Mouse (Mus musculus): ENCODE measurements around the gene Ifitm1. TPM values are rescaled to one million over a fixed set of nuclear protein-coding genes. Genes with fewer than 3 reads are reported as not detected.

The Ifitm1 gene
- polyA plus RNA-seq, 1 experiment from 2014 or later = 91.5 TPM

- H3K4me2 ChIP-seq = peak overlapping the region; percentile 18; the same call in 1 of the 2 replicates
- no peak for ATAC-seq (ENCODE audit: insufficient number of reproducible peaks, insufficient read depth, low FRiP score, low TSS enrichment, low read depth)
- H3K27ac ChIP-seq = peak overlapping the region; percentile 19
- peak overlapping the region; percentile 11; the same call in 1 of the 2 replicates for H3K9ac ChIP-seq
- peaks cover 47% of the 10 kb centered on the region for H3K4me1 ChIP-seq
- no peak overlapping the region for H3K4me3 ChIP-seq
- no peaks in the 10 kb centered on the region for H3K9me3 ChIP-seq
- 37% methylated on average over 8 of the region's 8 CpGs for WGBS
- H3K36me3 ChIP-seq = peaks cover 57% of the 10 kb centered on the region
- no peaks in the 10 kb centered on the region for H3K27me3 ChIP-seq
These were observed 16.0 kb upstream of the Ifitm1 start for GRCm38 (mm10) chr7:140951051-140951450.

GRCm38 (mm10) chr7:140951765-140952164, 15.3 kb upstream of the Ifitm1 start:
- ATAC-seq (ENCODE audit: insufficient number of reproducible peaks, insufficient read depth, low FRiP score, low TSS enrichment, low read depth) = no peak
- H3K27me3 ChIP-seq = no peaks in the 10 kb centered on the region
- peaks cover 52% of the 10 kb centered on the region for H3K4me1 ChIP-seq
- peaks cover 50% of the 10 kb centered on the region for H3K36me3 ChIP-seq
- peak overlapping the region; percentile 18; the same call in 1 of the 2 replicates for H3K4me2 ChIP-seq
- no peaks in the 10 kb centered on the region for H3K9me3 ChIP-seq
- H3K27ac ChIP-seq = no peak overlapping the region
- H3K4me3 ChIP-seq = no peak overlapping the region
- WGBS = 53% methylated on average over 6 of the region's 6 CpGs
- no peak overlapping the region for H3K9ac ChIP-seq

- Histone ChIP-seq H3K4me2 (peak overlapping the region; percentile 92), H3K27ac (no peak overlapping the region; the same call in 1 of the 2 replicates), H3K4me3 (peak overlapping the region; percentile 0; the same call in 1 of the 2 replicates), H3K9me3 (no peaks in the 10 kb centered on the region), H3K9ac (no peak overlapping the region), H3K36me3 (peaks cover 43% of the 10 kb centered on the region), H3K27me3 (no peaks in the 10 kb centered on the region), H3K4me1 (peaks cover 56% of the 10 kb centered on the region)
- 71% methylated on average over 7 of the region's 7 CpGs for WGBS
- no peak for ATAC-seq (ENCODE audit: insufficient number of reproducible peaks, insufficient read depth, low FRiP score, low TSS enrichment, low read depth)
These were observed 14.6 kb upstream of the Ifitm1 start for GRCm38 (mm10) chr7:140952441-140952840.

GRCm38 (mm10) chr7:140953133-140953532, 13.9 kb upstream of the Ifitm1 start:
- no peak overlapping the region for H3K27ac ChIP-seq
- peaks cover 56% of the 10 kb centered on the region for H3K4me1 ChIP-seq
- H3K9ac ChIP-seq = peak overlapping the region; percentile 86
- 79% methylated on average over 11 of the region's 11 CpGs for WGBS
- peak overlapping the region; percentile 92 for H3K4me2 ChIP-seq
- ATAC-seq (ENCODE audit: insufficient number of reproducible peaks, insufficient read depth, low FRiP score, low TSS enrichment, low read depth) = no peak
- peak overlapping the region; percentile 0; the same call in 1 of the 2 replicates for H3K4me3 ChIP-seq
- H3K36me3 ChIP-seq = peaks cover 36% of the 10 kb centered on the region
- no peaks in the 10 kb centered on the region for H3K27me3 ChIP-seq
- no peaks in the 10 kb centered on the region for H3K9me3 ChIP-seq

GRCm38 (mm10) chr7:140953800-140954732, 13.0 kb upstream of the Ifitm1 start:
- peaks cover 27% of the 10 kb centered on the region for H3K36me3 ChIP-seq
- ATAC-seq (ENCODE audit: insufficient number of reproducible peaks, insufficient read depth, low FRiP score, low TSS enrichment, low read depth) = no peak
- H3K4me3 ChIP-seq = peak overlapping the region; percentile 70
- H3K4me2 ChIP-seq = peak overlapping the region; percentile 92
- peak overlapping the region; percentile 99 for H3K27ac ChIP-seq
- H3K9me3 ChIP-seq = no peaks in the 10 kb centered on the region
- WGBS = 54% methylated on average over 15 of the region's 15 CpGs
- H3K9ac ChIP-seq = peak overlapping the region; percentile 86
- H3K27me3 ChIP-seq = no peaks in the 10 kb centered on the region
- peaks cover 59% of the 10 kb centered on the region for H3K4me1 ChIP-seq

GRCm38 (mm10) chr7:140954733-140955071, 12.3 kb upstream of the Ifitm1 start:
- H3K4me2 ChIP-seq = peak overlapping the region; percentile 92
- peaks cover 21% of the 10 kb centered on the region for H3K36me3 ChIP-seq
- no peaks in the 10 kb centered on the region for H3K27me3 ChIP-seq
- H3K9ac ChIP-seq = peak overlapping the region; percentile 86
- peak overlapping the region; percentile 99 for H3K27ac ChIP-seq
- H3K4me1 ChIP-seq = peaks cover 64% of the 10 kb centered on the region
- no peaks in the 10 kb centered on the region for H3K9me3 ChIP-seq
- ATAC-seq (ENCODE audit: insufficient number of reproducible peaks, insufficient read depth, low FRiP score, low TSS enrichment, low read depth) = no peak
- WGBS = 8% methylated on average over 9 of the region's 9 CpGs
- H3K4me3 ChIP-seq = peak overlapping the region; percentile 70

GRCm38 (mm10) chr7:140955342-140955741, 11.7 kb upstream of the Ifitm1 start:
- Histone ChIP-seq H3K4me3 (peak overlapping the region; percentile 70), H3K36me3 (peaks cover 14% of the 10 kb centered on the region), H3K9me3 (no peaks in the 10 kb centered on the region), H3K27me3 (no peaks in the 10 kb centered on the region), H3K4me1 (peaks cover 60% of the 10 kb centered on the region), H3K4me2 (peak overlapping the region; percentile 92), H3K27ac (peak overlapping the region; percentile 99), H3K9ac (peak overlapping the region; percentile 86)
- 7% methylated on average over 17 of the region's 17 CpGs for WGBS
- peak; percentile 2; the same call in 1 of the 2 replicates for ATAC-seq (ENCODE audit: insufficient number of reproducible peaks, insufficient read depth, low FRiP score, low TSS enrichment, low read depth)

GRCm38 (mm10) chr7:140955758-140956555, 11.1 kb upstream of the Ifitm1 start, which contains the start of the genes Gm45717 and Ifitm2:
TSS of gene Gm45717 (minus strand) at chr7:140955937.
TSS of gene Ifitm2 (minus strand) at chr7:140955987.
- H3K4me3 ChIP-seq = peak within 1 kb of the TSS; percentile 70
- peak within 1 kb of the TSS; percentile 99 for H3K27ac ChIP-seq
- peak within 1 kb of the TSS; percentile 92 for H3K4me2 ChIP-seq
- 5% methylated on average over 11 of the region's 11 CpGs for WGBS
- peak; percentile 88 for ATAC-seq (ENCODE audit: insufficient number of reproducible peaks, insufficient read depth, low FRiP score, low TSS enrichment, low read depth)
- peaks cover 11% of the 10 kb centered on the region; the same call in 1 of the 2 replicates for H3K36me3 ChIP-seq
- no peaks in the 10 kb centered on the region for H3K9me3 ChIP-seq
- H3K4me1 ChIP-seq = peaks cover 54% of the 10 kb centered on the region
- no peaks in the 10 kb centered on the region for H3K27me3 ChIP-seq
- H3K9ac ChIP-seq = peak within 1 kb of the TSS; percentile 86

- Histone ChIP-seq H3K9ac (peak overlapping the region; percentile 86; the same call in 1 of the 2 replicates), H3K27ac (peak overlapping the region; percentile 99), H3K4me2 (peak overlapping the region; percentile 92), H3K4me1 (peaks cover 49% of the 10 kb centered on the region), H3K27me3 (no peaks in the 10 kb centered on the region), H3K4me3 (peak overlapping the region; percentile 70; the same call in 1 of the 2 replicates), H3K36me3 (peaks cover 11% of the 10 kb centered on the region; the same call in 1 of the 2 replicates), H3K9me3 (no peaks in the 10 kb centered on the region)
- 0 out of 2 replicates have a peak, but pooled peaks have one; percentile 2 for ATAC-seq (ENCODE audit: insufficient number of reproducible peaks, insufficient read depth, low FRiP score, low TSS enrichment, low read depth)
- 29% methylated on average over 6 of the region's 6 CpGs for WGBS
These were observed 10.5 kb upstream of the Ifitm1 start for GRCm38 (mm10) chr7:140956556-140956869.

- H3K36me3 ChIP-seq = no peaks in the 10 kb centered on the region
- no peak overlapping the region; the same call in 1 of the 2 replicates for H3K27ac ChIP-seq
- peaks cover 20% of the 10 kb centered on the region for H3K4me1 ChIP-seq
- no peaks in the 10 kb centered on the region for H3K27me3 ChIP-seq
- H3K9ac ChIP-seq = no peak overlapping the region
- H3K9me3 ChIP-seq = no peaks in the 10 kb centered on the region
- ATAC-seq (ENCODE audit: insufficient number of reproducible peaks, insufficient read depth, low FRiP score, low TSS enrichment, low read depth) = no peak
- WGBS = 8% methylated on average over 9 of the region's 9 CpGs
- no peak overlapping the region for H3K4me3 ChIP-seq
- no peak overlapping the region for H3K4me2 ChIP-seq
These were observed 7.7 kb upstream of the Ifitm1 start for GRCm38 (mm10) chr7:140959181-140959901.

- Histone ChIP-seq H3K36me3 (no peaks in the 10 kb centered on the region), H3K9ac (no peak overlapping the region), H3K27ac (no peak overlapping the region), H3K4me2 (no peak overlapping the region), H3K4me3 (no peak overlapping the region), H3K4me1 (peaks cover 17% of the 10 kb centered on the region), H3K9me3 (no peaks in the 10 kb centered on the region), H3K27me3 (no peaks in the 10 kb centered on the region)
- ATAC-seq (ENCODE audit: insufficient number of reproducible peaks, insufficient read depth, low FRiP score, low TSS enrichment, low read depth) = no peak
- WGBS = 75% methylated on average over 5 of the region's 5 CpGs
These were observed 7.0 kb upstream of the Ifitm1 start for GRCm38 (mm10) chr7:140960026-140960425.
